Mouse (Mus musculus) C2C12 (cell line): Measurements from ENCODE around the gene Errfi1.

Experiments used
- CTCF ChIP-seq: IDR thresholded peaks from one replicate; pipeline ENCODE4 v1.5.1; 2011; ENCODE audit not compliant: control insufficient read depth, insufficient read depth, insufficient read length
- FOSL1 ChIP-seq: IDR thresholded peaks from one replicate; pipeline ENCODE4 v1.8.0; 2011; ENCODE audit warnings: mild to moderate bottlenecking, low read length; ENCODE audit not compliant: poor library complexity, insufficient read depth, severe bottlenecking
- MAX ChIP-seq: IDR thresholded peaks from one replicate; pipeline ENCODE4 v1.6.1; 2011; ENCODE audit warnings: mild to moderate bottlenecking, control low read depth
- MYOD1 ChIP-seq: IDR thresholded peaks from one replicate; pipeline ENCODE4 v1.6.1; 2011; ENCODE audit warnings: low read depth; ENCODE audit not compliant: control insufficient read depth, insufficient read length
- USF1 ChIP-seq: IDR thresholded peaks from one replicate; pipeline ENCODE4 v1.6.1; 2011; ENCODE audit warnings: low read depth, mild to moderate bottlenecking, control low read depth, moderate library complexity

DNA sequence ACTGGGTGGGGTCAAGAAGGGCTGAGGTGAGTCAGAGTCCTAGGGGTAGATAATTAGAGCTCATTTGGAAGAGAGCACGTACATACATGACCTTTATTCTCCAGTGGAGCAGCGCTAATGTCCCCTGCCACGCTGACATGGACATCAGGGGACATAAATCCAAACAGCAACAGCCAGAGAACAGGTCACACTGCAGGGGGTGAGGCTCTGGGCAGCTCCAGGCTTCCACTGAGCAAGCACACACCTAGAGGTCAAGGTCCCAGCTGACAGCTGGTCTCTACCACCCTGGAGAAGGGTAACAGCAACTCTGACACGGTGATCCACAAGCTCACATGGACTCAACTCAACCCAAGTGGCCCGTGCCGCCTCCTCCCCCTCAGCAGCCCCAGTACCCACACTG is 49.5 kb upstream of the Errfi1 start:
- TF ChIP-seq CTCF (no peak), USF1 (no peak), MAX (no peak), MYOD1 (no peak), FOSL1 (no peak)
